Mouse (Mus musculus) myocyte (in vitro differentiated cells): Measurements from ENCODE around the gene Nrgn.

Experiments
- MAX ChIP-seq: IDR thresholded peaks from one replicate; pipeline ENCODE4 v1.6.1; 2011; ENCODE audit warnings: low read depth, mild to moderate bottlenecking, control low read depth
- MYOD1 ChIP-seq, 3 experiments: IDR thresholded peaks; one replicate each; pipeline ENCODE4 v1.6.1; 2011; ENCODE audit warnings: control low read depth in 2 of 3, low read depth in 2 of 3, mild to moderate bottlenecking in 2 of 3, moderate library complexity in 1 of 3; ENCODE audit not compliant: insufficient read length in 2 of 3, control insufficient read depth in 1 of 3
- POLR2A ChIP-seq: IDR thresholded peaks from one replicate; pipeline ENCODE4 v1.6.1; 2011; ENCODE audit warnings: low read depth, mild to moderate bottlenecking, control low read depth, moderate library complexity; ENCODE audit not compliant: insufficient read length
- TCF12 ChIP-seq: IDR thresholded peaks from one replicate; pipeline ENCODE4 v1.6.1; 2011; ENCODE audit warnings: mild to moderate bottlenecking, control low read depth; ENCODE audit not compliant: poor library complexity, insufficient read depth, severe bottlenecking
- USF1 ChIP-seq: IDR thresholded peaks from one replicate; pipeline ENCODE4 v1.6.1; 2011; ENCODE audit warnings: low read depth, mild to moderate bottlenecking, control low read depth, moderate library complexity

- TF ChIP-seq POLR2A (no peak), USF1 (no peak), MYOD1 (IDR thresholded peaks at IDR 0.05; ENCODE audit: control insufficient read depth in 1 of 3, insufficient read length in 2 of 3, low read depth in 2 of 3) (no peak), TCF12 (no peak), MAX (no peak)
Observed at GRCm38 (mm10) chr9:37530031-37530887, 22.4 kb downstream of the Nrgn start.
